Mouse (Mus musculus): ENCODE results near the gene Tns1. TPM values are rescaled to one million over a fixed set of nuclear protein-coding genes. Genes with fewer than 3 reads are reported as not detected.
"Not testable (repeated sequence)": the region's sequence is repeated elsewhere in the genome, so short reads cannot be mapped to it uniquely, and the experiment has no call there.

The Tns1 gene
- polyA plus RNA-seq (2012; ENCODE audit: insufficient read depth, insufficient read length, low replicate concordance, missing spikeins): not detected in 2 replicates

GRCm38 (mm10) chr1:74124021-74124981, at the start of gene Tns1:
Gene Tns1, minus strand, starts transcription at chr1:74124449.
- TF ChIP-seq CTCF (IDR thresholded peaks at IDR 0.05; ENCODE audit: insufficient read depth, low read depth, low read length): no peak
- TF ChIP-seq POLR2A (IDR thresholded peaks at IDR 0.05; ENCODE audit: insufficient read depth, low read depth, low read length): no peak
- H3K4me1 ChIP-seq (ENCODE audit: control insufficient read depth, insufficient read depth, low read length): peaks cover 26% of the 10 kb centered on the region
- no peak within 1 kb of the TSS for H3K27ac ChIP-seq (ENCODE audit: insufficient read depth, low read depth, low read length)
- WGBS: 2% methylated on average over 84 of the region's 84 CpGs
- H3K4me3 ChIP-seq (ENCODE audit: insufficient read depth, low read depth, low read length): peak within 1 kb of the TSS; percentile 37

DNA sequence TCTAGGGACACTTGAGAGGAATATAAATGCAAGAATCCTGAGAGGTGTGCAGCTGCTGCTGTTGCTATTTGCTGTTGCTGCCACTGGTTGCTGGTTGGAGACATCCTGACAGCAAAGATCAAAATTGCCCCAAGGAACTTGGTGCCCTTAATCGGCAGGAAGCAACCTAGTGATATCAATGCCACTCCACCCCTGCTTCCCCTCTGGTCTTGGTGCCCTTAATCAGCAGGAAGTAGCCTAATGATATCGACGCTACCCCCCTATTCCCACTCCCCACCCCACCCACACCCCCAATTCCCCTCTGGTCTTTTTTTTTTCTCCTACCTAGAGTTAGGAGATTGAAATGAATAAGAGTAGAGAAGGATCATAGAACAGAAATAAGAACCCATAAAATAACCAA, 48.5 kb upstream of the Tns1 start:
- no peak for TF ChIP-seq CTCF (IDR thresholded peaks at IDR 0.05; ENCODE audit: insufficient read depth, low read depth, low read length)
- TF ChIP-seq POLR2A (IDR thresholded peaks at IDR 0.05; ENCODE audit: insufficient read depth, low read depth, low read length): no peak
- no peak overlapping the region for H3K4me3 ChIP-seq (ENCODE audit: insufficient read depth, low read depth, low read length)
- WGBS: 82% methylated on average over 3 of the region's 3 CpGs
- no peak overlapping the region for H3K27ac ChIP-seq (ENCODE audit: insufficient read depth, low read depth, low read length)
- no peaks in the 10 kb centered on the region for H3K4me1 ChIP-seq (ENCODE audit: control insufficient read depth, insufficient read depth, low read length)

DNA sequence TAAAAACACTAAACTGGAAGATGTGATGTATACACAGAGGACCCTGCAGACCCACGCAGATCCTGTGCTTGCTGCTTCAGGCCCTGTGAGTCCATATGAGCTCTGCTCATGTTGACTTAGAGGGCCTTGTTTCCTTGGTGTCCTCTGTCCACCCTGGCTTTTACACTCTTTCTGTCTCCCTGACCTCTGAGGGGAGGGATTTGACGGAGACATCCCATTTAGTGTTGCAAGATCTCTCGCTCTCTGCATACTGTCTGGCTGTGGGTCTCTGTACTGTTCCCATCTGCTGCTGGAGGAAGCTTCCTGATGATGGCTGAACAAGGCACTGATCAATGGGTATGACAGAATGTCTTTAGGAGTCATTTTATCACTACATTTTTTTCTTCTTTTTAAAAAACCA, 45.5 kb upstream of the Tns1 start:
- WGBS: 87% methylated on average over 3 of the region's 3 CpGs
- Histone ChIP-seq H3K27ac (ENCODE audit: insufficient read depth, low read depth, low read length) (no peak overlapping the region), H3K4me3 (ENCODE audit: insufficient read depth, low read depth, low read length) (no peak overlapping the region), H3K4me1 (ENCODE audit: control insufficient read depth, insufficient read depth, low read length) (no peaks in the 10 kb centered on the region)
- TF ChIP-seq POLR2A (IDR thresholded peaks at IDR 0.05; ENCODE audit: insufficient read depth, low read depth, low read length): no peak

DNA sequence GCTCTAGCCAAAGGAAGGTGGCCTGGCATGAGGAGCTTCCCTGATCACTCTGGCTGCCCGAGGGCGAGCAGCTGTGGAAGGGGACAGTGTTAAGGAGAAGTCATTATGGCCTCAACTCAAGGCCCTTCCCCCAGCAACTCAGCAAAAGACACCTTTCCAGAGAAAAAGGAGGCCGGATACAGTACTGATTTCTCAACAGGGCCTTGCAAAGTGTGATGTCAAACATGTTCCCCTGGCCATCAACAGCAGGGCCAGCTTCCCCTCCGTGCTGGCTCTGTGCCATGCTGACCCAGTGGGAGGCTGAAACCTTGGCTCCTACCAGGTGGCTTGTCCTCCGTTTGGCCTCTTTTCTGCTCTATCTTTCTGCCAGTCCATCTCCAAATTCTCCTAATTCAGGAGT, 42.9 kb upstream of the Tns1 start:
- Histone ChIP-seq H3K27ac (ENCODE audit: insufficient read depth, low read depth, low read length) (no peak overlapping the region), H3K4me3 (ENCODE audit: insufficient read depth, low read depth, low read length) (no peak overlapping the region), H3K4me1 (ENCODE audit: control insufficient read depth, insufficient read depth, low read length) (no peaks in the 10 kb centered on the region)
- TF ChIP-seq CTCF (IDR thresholded peaks at IDR 0.05; ENCODE audit: insufficient read depth, low read depth, low read length) (no peak), POLR2A (IDR thresholded peaks at IDR 0.05; ENCODE audit: insufficient read depth, low read depth, low read length) (no peak)
- WGBS: 80% methylated on average over 5 of the region's 5 CpGs

- 78% methylated on average over 2 of the region's 2 CpGs for WGBS
- H3K4me3 ChIP-seq (ENCODE audit: insufficient read depth, low read depth, low read length): no peak overlapping the region
- no peak overlapping the region for H3K27ac ChIP-seq (ENCODE audit: insufficient read depth, low read depth, low read length)
- no peaks in the 10 kb centered on the region for H3K4me1 ChIP-seq (ENCODE audit: control insufficient read depth, insufficient read depth, low read length)
- TF ChIP-seq POLR2A (IDR thresholded peaks at IDR 0.05; ENCODE audit: insufficient read depth, low read depth, low read length) (no peak), CTCF (IDR thresholded peaks at IDR 0.05; ENCODE audit: insufficient read depth, low read depth, low read length) (no peak)
These were observed 35.8 kb upstream of the Tns1 start for GRCm38 (mm10) chr1:74160036-74160435.

GRCm38 (mm10) chr1:74159613-74160012, 35.4 kb upstream of the Tns1 start:
- not testable (repeated sequence) for H3K4me1 ChIP-seq (ENCODE audit: control insufficient read depth, insufficient read depth, low read length); H3K27ac ChIP-seq (ENCODE audit: insufficient read depth, low read depth, low read length); H3K4me3 ChIP-seq (ENCODE audit: insufficient read depth, low read depth, low read length)
- WGBS: 87% methylated on average over 5 of the region's 5 CpGs

- H3K4me3 ChIP-seq (ENCODE audit: insufficient read depth, low read depth, low read length): no peak overlapping the region
- WGBS: 72% methylated on average over 14 of the region's 14 CpGs
These were observed 32.2 kb upstream of the Tns1 start for GRCm38 (mm10) chr1:74156381-74156910.

GRCm38 (mm10) chr1:74155435-74156012, 31.3 kb upstream of the Tns1 start:
- Histone ChIP-seq H3K4me1 (ENCODE audit: control insufficient read depth, insufficient read depth, low read length) (no peaks in the 10 kb centered on the region), H3K4me3 (ENCODE audit: insufficient read depth, low read depth, low read length) (no peak overlapping the region), H3K27ac (ENCODE audit: insufficient read depth, low read depth, low read length) (no peak overlapping the region)
- 84% methylated on average over 6 of the region's 6 CpGs for WGBS
- TF ChIP-seq POLR2A (IDR thresholded peaks at IDR 0.05; ENCODE audit: insufficient read depth, low read depth, low read length) (no peak), CTCF (IDR thresholded peaks at IDR 0.05; ENCODE audit: insufficient read depth, low read depth, low read length) (no peak)

More at GRCm38 (mm10) chr1:74156381-74156910, 32.2 kb upstream of the Tns1 start:
- no peak overlapping the region for H3K27ac ChIP-seq (ENCODE audit: insufficient read depth, low read depth, low read length)
- no peaks in the 10 kb centered on the region for H3K4me1 ChIP-seq (ENCODE audit: control insufficient read depth, insufficient read depth, low read length)
- TF ChIP-seq POLR2A (IDR thresholded peaks at IDR 0.05; ENCODE audit: insufficient read depth, low read depth, low read length) (no peak), CTCF (IDR thresholded peaks at IDR 0.05; ENCODE audit: insufficient read depth, low read depth, low read length) (no peak)
